Comparison of ENCODE assay signal across 12 mouse cellular contexts in genomic region chr4:134058166-134058715, GRCm38 (mm10). TPM values are rescaled to one million over a fixed set of nuclear protein-coding genes. Genes with fewer than 3 reads are reported as not detected.
DNase-seq lines count a peak whose midpoint lies in the region; ATAC-seq and TF ChIP-seq lines count a peak whose summit lies in the region.
"Had no signal": no experiment of that assay in that cellular context is flagged by ENCODE, and none has a peak within 500 bp of the region (broad histone marks: within the 10 kb centered on the region; RNA-seq: fewer than 3 reads in every experiment).

No protein-coding gene starts in this region.

- intact Hi-C loops in heart, postnatal 14 days (cut with DNase I), result no loop called here
- intact Hi-C loops in gastrocnemius, postnatal 14 days (cut with DNase I; ENCODE audit: low total_unique reads), result no loop called here

- H3K4me1 ChIP-seq in heart, embryonic 10.5 days, result peaks cover 32% of the 10 kb centered on the region
- no peaks in the 10 kb centered on the region for H3K4me1 ChIP-seq in midbrain, embryonic 11.5 days (ENCODE audit: control insufficient read depth, insufficient read depth, low read length)
- no peaks in the 10 kb centered on the region for H3K4me1 ChIP-seq in midbrain, postnatal 0 days (ENCODE audit: insufficient read depth, low read length)
- peaks cover 29% of the 10 kb centered on the region for H3K4me1 ChIP-seq in liver, embryonic 12.5 days
- H3K4me1 ChIP-seq in forebrain, embryonic 16.5 days (replicated peaks; ENCODE audit: control insufficient read depth, insufficient read depth, low read length), result no peaks in the 10 kb centered on the region

- H3K9me3 ChIP-seq in heart, embryonic 10.5 days, result no peaks in the 10 kb centered on the region
- H3K9me3 ChIP-seq in midbrain, embryonic 11.5 days (ENCODE audit: control insufficient read depth, low read length), result no peaks in the 10 kb centered on the region
- H3K9me3 ChIP-seq in midbrain, postnatal 0 days (ENCODE audit: low read length), result no peaks in the 10 kb centered on the region
- H3K9me3 ChIP-seq in liver, embryonic 12.5 days (replicated peaks), result no peaks in the 10 kb centered on the region
- H3K9me3 ChIP-seq in forebrain, embryonic 16.5 days (ENCODE audit: control insufficient read depth, low read length), result no peaks in the 10 kb centered on the region

- H3K27ac ChIP-seq in heart, embryonic 10.5 days, result peak overlapping the region; percentile 8; the same call in 1 of the 2 replicates
- no peak overlapping the region for H3K27ac ChIP-seq in midbrain, embryonic 11.5 days (ENCODE audit: low read depth, low read length)
- H3K27ac ChIP-seq in midbrain, postnatal 0 days (ENCODE audit: low read depth, low read length), result no peak overlapping the region
- H3K27ac ChIP-seq in liver, embryonic 12.5 days, result no peak overlapping the region
- no peak overlapping the region for H3K27ac ChIP-seq in forebrain, embryonic 16.5 days (ENCODE audit: low read length)
- H3K27ac ChIP-seq: left cerebral cortex, adult 2 months had no signal

- peak overlapping the region; percentile 29 for H3K4me3 ChIP-seq in heart, embryonic 10.5 days
- H3K4me3 ChIP-seq in midbrain, embryonic 11.5 days (ENCODE audit: low read depth, low read length), result no peak overlapping the region
- H3K4me3 ChIP-seq in midbrain, postnatal 0 days (ENCODE audit: low read depth, low read length), result no peak overlapping the region
- peak overlapping the region; percentile 21 for H3K4me3 ChIP-seq in liver, embryonic 12.5 days
- no peak overlapping the region for H3K4me3 ChIP-seq in forebrain, embryonic 16.5 days (replicated peaks; ENCODE audit: low read length)
- H3K4me3 ChIP-seq: left cerebral cortex, adult 2 months had no signal

- H3K9ac ChIP-seq in midbrain, embryonic 11.5 days (ENCODE audit: low read length), result no peak overlapping the region
- H3K9ac ChIP-seq in midbrain, postnatal 0 days (replicated peaks; ENCODE audit: low read length, poor library complexity, severe bottlenecking), result no peak overlapping the region
- H3K9ac ChIP-seq in liver, embryonic 12.5 days, result no peak overlapping the region
- no peak overlapping the region for H3K9ac ChIP-seq in forebrain, embryonic 16.5 days (replicated peaks; ENCODE audit: low read depth, low read length)

- WGBS in heart, embryonic 10.5 days, result 16% methylated on average over 14 of the region's 14 CpGs
- 43% methylated on average over 14 of the region's 14 CpGs for WGBS in midbrain, embryonic 11.5 days
- WGBS in midbrain, postnatal 0 days, result 42% methylated on average over 14 of the region's 14 CpGs
- WGBS in liver, embryonic 12.5 days (ENCODE audit: insufficient replicate concordance), result 16% methylated on average over 14 of the region's 14 CpGs
- WGBS in forebrain, embryonic 16.5 days, result 31% methylated on average over 14 of the region's 14 CpGs

- no peaks in the 10 kb centered on the region for H3K36me3 ChIP-seq in heart, embryonic 10.5 days
- no peaks in the 10 kb centered on the region for H3K36me3 ChIP-seq in midbrain, embryonic 11.5 days (ENCODE audit: control insufficient read depth, insufficient read depth, low read length)
- no peaks in the 10 kb centered on the region for H3K36me3 ChIP-seq in midbrain, postnatal 0 days (ENCODE audit: insufficient read depth, low read length)
- no peaks in the 10 kb centered on the region for H3K36me3 ChIP-seq in liver, embryonic 12.5 days
- H3K36me3 ChIP-seq in forebrain, embryonic 16.5 days (ENCODE audit: control insufficient read depth, insufficient read depth), result no peaks in the 10 kb centered on the region

- no peak for TF ChIP-seq CTCF in midbrain, postnatal 0 days (IDR thresholded peaks at IDR 0.05)

- peak overlapping the region; percentile 3; the same call in 1 of the 2 replicates for H3K4me2 ChIP-seq in midbrain, embryonic 11.5 days
- no peak overlapping the region for H3K4me2 ChIP-seq in midbrain, postnatal 0 days (ENCODE audit: low read depth, low read length, poor library complexity, severe bottlenecking)
- peak overlapping the region; percentile 50 for H3K4me2 ChIP-seq in liver, embryonic 12.5 days
- no peak overlapping the region for H3K4me2 ChIP-seq in forebrain, embryonic 16.5 days (ENCODE audit: low read length)

- DNase-seq in heart, embryonic 10.5 days (ENCODE audit: low spot score), result no peak
- no peak for DNase-seq in heart, postnatal 14 days
- peak; percentile 68 for DNase-seq in midbrain, embryonic 11.5 days (ENCODE audit: low spot score, missing footprints)
- DNase-seq in midbrain, postnatal 0 days (ENCODE audit: low spot score), result no peak
- peak; percentile 44 to 46 for DNase-seq in thymus, postnatal 36 days
- no peak for DNase-seq in gastrocnemius, postnatal 14 days
- DNase-seq: adrenal gland, adult 8-10 months; gastrocnemius, postnatal 25 days had no signal

- ATAC-seq in midbrain, embryonic 11.5 days (ENCODE audit: low FRiP score), result no peak
- ATAC-seq in midbrain, postnatal 0 days (ENCODE audit: low FRiP score), result no peak
- ATAC-seq in liver, embryonic 12.5 days, result no peak
- no peak for ATAC-seq in forebrain, embryonic 16.5 days

- H3K27me3 ChIP-seq in heart, embryonic 10.5 days (ENCODE audit: insufficient read depth, poor library complexity, severe bottlenecking), result peaks cover 64% of the 10 kb centered on the region
- H3K27me3 ChIP-seq in midbrain, embryonic 11.5 days (ENCODE audit: control insufficient read depth, insufficient read depth, low read length), result peaks cover 2% of the 10 kb centered on the region; the same call in 1 of the 2 replicates
- H3K27me3 ChIP-seq in midbrain, postnatal 0 days (ENCODE audit: insufficient read depth, low read length), result no peaks in the 10 kb centered on the region; the same call in 1 of the 2 replicates
- peaks cover 19% of the 10 kb centered on the region for H3K27me3 ChIP-seq in liver, embryonic 12.5 days (replicated peaks)
- H3K27me3 ChIP-seq in forebrain, embryonic 16.5 days (replicated peaks; ENCODE audit: control insufficient read depth, insufficient read depth, low read length), result no peaks in the 10 kb centered on the region

RNA-seq across cellular contexts. Expression of gene Crybg2, which starts 2.4 kb away (rescaled TPM):
- polyA plus RNA-seq in heart, embryonic 10.5 days (2016; fragmentation: Nextera tagmentation; extraction: Ambion mirVana), result 0.78 and 2.7 TPM in 2 replicates
- under 1 TPM in 1 of 2 experiments, not detected in 1; 0.24 TPM for total RNA-seq in heart, postnatal 14 days (2021)
- 0.89 and 0.98 TPM in 2 replicates for polyA plus RNA-seq in midbrain, embryonic 11.5 days (2014; fragmentation: Nextera tagmentation; extraction: Ambion mirVana)
- total RNA-seq in midbrain, postnatal 0 days (2014; rRNA removed), result 4.2 and 4.5 TPM in 2 replicates
- polyA plus RNA-seq in midbrain, postnatal 0 days (2015; fragmentation: Nextera tagmentation; extraction: Ambion mirVana), result 7.7 and 8.4 TPM in 2 replicates
- 0.71 and 0.82 TPM in 2 replicates for polyA plus RNA-seq in liver, embryonic 12.5 days (2016; fragmentation: Nextera tagmentation; extraction: Ambion mirVana)
- 1.2 and 1.6 TPM in 2 replicates for polyA plus RNA-seq in forebrain, embryonic 16.5 days (2015; fragmentation: Nextera tagmentation; extraction: Ambion mirVana)
- total RNA-seq in gastrocnemius, postnatal 14 days (2021), result not detected
- total RNA-seq: adrenal gland, adult 8-10 months; gastrocnemius, postnatal 25 days had no signal

RNA-seq across cellular contexts. Expression of gene Zfp683, which starts 4.6 kb away (rescaled TPM):
- polyA plus RNA-seq in heart, embryonic 10.5 days (2016; fragmentation: Nextera tagmentation; extraction: Ambion mirVana), result not detected in 2 replicates
- not detected for total RNA-seq in heart, postnatal 14 days (2021)
- not detected in 2 replicates for polyA plus RNA-seq in midbrain, embryonic 11.5 days (2014; fragmentation: Nextera tagmentation; extraction: Ambion mirVana)
- not detected in 2 replicates for total RNA-seq in midbrain, postnatal 0 days (2014; rRNA removed)
- not detected in 2 replicates for polyA plus RNA-seq in midbrain, postnatal 0 days (2015; fragmentation: Nextera tagmentation; extraction: Ambion mirVana)
- polyA plus RNA-seq in liver, embryonic 12.5 days (2016; fragmentation: Nextera tagmentation; extraction: Ambion mirVana), result not detected in 2 replicates
- polyA plus RNA-seq in forebrain, embryonic 16.5 days (2015; fragmentation: Nextera tagmentation; extraction: Ambion mirVana), result not detected in 2 replicates
- total RNA-seq in gastrocnemius, postnatal 14 days (2021), result not detected
- total RNA-seq: gastrocnemius, postnatal 25 days; left cerebral cortex, adult 2 months had no signal
- polyA plus RNA-seq: cortical plate, adult 2 months had no signal

RNA-seq across cellular contexts. Expression of gene Cd52, which starts 36.6 kb away (rescaled TPM):
- 1.7 and 4.2 TPM in 2 replicates for polyA plus RNA-seq in heart, embryonic 10.5 days (2016; fragmentation: Nextera tagmentation; extraction: Ambion mirVana)
- 10 to 100 TPM in 1 of 2 experiments, 1 to 10 TPM in 1; 3.5 to 10.3 TPM for total RNA-seq in heart, postnatal 14 days (2021)
- 4.3 and 4.7 TPM in 2 replicates for polyA plus RNA-seq in midbrain, embryonic 11.5 days (2014; fragmentation: Nextera tagmentation; extraction: Ambion mirVana)
- 0.66 TPM in 1 of 2 replicates, not detected in the other for total RNA-seq in midbrain, postnatal 0 days (2014; rRNA removed)
- polyA plus RNA-seq in midbrain, postnatal 0 days (2015; fragmentation: Nextera tagmentation; extraction: Ambion mirVana), result 2.0 and 2.7 TPM in 2 replicates
- polyA plus RNA-seq in liver, embryonic 12.5 days (2016; fragmentation: Nextera tagmentation; extraction: Ambion mirVana), result 18.5 and 21.5 TPM in 2 replicates
- polyA plus RNA-seq in forebrain, embryonic 16.5 days (2015; fragmentation: Nextera tagmentation; extraction: Ambion mirVana), result 0.91 and 1.4 TPM in 2 replicates
- total RNA-seq in gastrocnemius, postnatal 14 days (2021), result 1 to 10 TPM in 1 of 2 experiments, under 1 TPM in 1; 0.51 to 1.7 TPM

RNA-seq across cellular contexts. Expression of gene Lin28a, which starts 39.6 kb away (rescaled TPM):
- 4.4 and 12.4 TPM in 2 replicates for polyA plus RNA-seq in heart, embryonic 10.5 days (2016; fragmentation: Nextera tagmentation; extraction: Ambion mirVana)
- total RNA-seq in heart, postnatal 14 days (2021), result not detected
- 4.7 and 5.6 TPM in 2 replicates for polyA plus RNA-seq in midbrain, embryonic 11.5 days (2014; fragmentation: Nextera tagmentation; extraction: Ambion mirVana)
- 0.05 and 0.57 TPM in 2 replicates for total RNA-seq in midbrain, postnatal 0 days (2014; rRNA removed)
- 0.04 and 0.13 TPM in 2 replicates for polyA plus RNA-seq in midbrain, postnatal 0 days (2015; fragmentation: Nextera tagmentation; extraction: Ambion mirVana)
- polyA plus RNA-seq in liver, embryonic 12.5 days (2016; fragmentation: Nextera tagmentation; extraction: Ambion mirVana), result 4.2 and 5.8 TPM in 2 replicates
- not detected in 2 replicates for polyA plus RNA-seq in forebrain, embryonic 16.5 days (2015; fragmentation: Nextera tagmentation; extraction: Ambion mirVana)
- 1 to 10 TPM; 1.9 to 3.0 TPM for total RNA-seq in gastrocnemius, postnatal 14 days (2021)
- total RNA-seq: adrenal gland, adult 8-10 months; left cerebral cortex, adult 2 months had no signal
- polyA plus RNA-seq: cortical plate, adult 2 months had no signal

RNA-seq across cellular contexts. Expression of gene Ubxn11, which starts 44.1 kb away (rescaled TPM):
- 2.6 and 2.9 TPM in 2 replicates for polyA plus RNA-seq in heart, embryonic 10.5 days (2016; fragmentation: Nextera tagmentation; extraction: Ambion mirVana)
- total RNA-seq in heart, postnatal 14 days (2021), result 1 to 10 TPM; 1.4 to 1.7 TPM
- polyA plus RNA-seq in midbrain, embryonic 11.5 days (2014; fragmentation: Nextera tagmentation; extraction: Ambion mirVana), result 3.0 and 4.7 TPM in 2 replicates
- 4.9 and 8.4 TPM in 2 replicates for total RNA-seq in midbrain, postnatal 0 days (2014; rRNA removed)
- polyA plus RNA-seq in midbrain, postnatal 0 days (2015; fragmentation: Nextera tagmentation; extraction: Ambion mirVana), result 11.2 and 13.7 TPM in 2 replicates
- 3.4 and 3.7 TPM in 2 replicates for polyA plus RNA-seq in liver, embryonic 12.5 days (2016; fragmentation: Nextera tagmentation; extraction: Ambion mirVana)
- 13.3 and 13.6 TPM in 2 replicates for polyA plus RNA-seq in forebrain, embryonic 16.5 days (2015; fragmentation: Nextera tagmentation; extraction: Ambion mirVana)
- 1 to 10 TPM in 1 of 2 experiments, under 1 TPM in 1; 0.70 to 1.2 TPM for total RNA-seq in gastrocnemius, postnatal 14 days (2021)

Comparison
In these comparisons a context has a peak if more than half of its experiments do, and no peak if none do; other contexts are left out.
1. DNase-seq: peak in midbrain, embryonic 11.5 days (single experiment) and thymus, postnatal 36 days (2 of 2); none in heart, embryonic 10.5 days (single experiment), heart, postnatal 14 days (0 of 2), midbrain, postnatal 0 days (single experiment) and gastrocnemius, postnatal 14 days (single experiment).
2. H3K4me2 ChIP-seq: peak in midbrain, embryonic 11.5 days (single experiment) and liver, embryonic 12.5 days (single experiment); none in midbrain, postnatal 0 days (single experiment) and forebrain, embryonic 16.5 days (single experiment).
3. H3K4me3 ChIP-seq: peak in heart, embryonic 10.5 days (single experiment) and liver, embryonic 12.5 days (single experiment); none in midbrain, embryonic 11.5 days (single experiment), midbrain, postnatal 0 days (single experiment) and forebrain, embryonic 16.5 days (single experiment).